Mouse (Mus musculus): ENCODE measurements around the gene Chd1. TPM values are rescaled to one million over a fixed set of nuclear protein-coding genes. Genes with fewer than 3 reads are reported as not detected.
A peak's percentile ranks its signal among the peaks of the same experiment; 100 is the strongest.
"Not testable (repeated sequence)": the region's sequence is repeated elsewhere in the genome, so short reads cannot be mapped to it uniquely, and the experiment has no call there.

The Chd1 gene
- total and polyA plus RNA-seq, 3 experiments, result 1.6 to 20.7 (median 19.9) TPM

DNA sequence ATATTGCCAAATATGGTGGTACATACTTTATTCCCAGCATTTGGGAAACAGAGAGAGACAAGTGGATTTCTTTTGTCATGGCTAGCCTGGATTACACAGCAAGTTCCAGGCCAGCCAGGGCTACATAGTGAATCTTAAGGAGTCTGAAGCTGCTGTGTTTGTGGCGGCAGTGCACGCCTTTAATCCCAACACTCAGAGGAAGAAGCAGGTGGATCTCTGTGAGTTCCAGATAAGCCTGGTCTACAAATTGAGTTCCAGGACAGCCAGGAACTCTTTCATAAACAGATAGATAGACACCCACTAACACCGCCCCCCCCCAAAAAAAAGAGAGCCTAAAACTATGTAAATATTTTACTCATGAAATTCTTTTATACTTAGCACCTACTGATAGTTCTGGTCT is 16.1 kb downstream of the Chd1 start:
- H3K27ac ChIP-seq, result no peak overlapping the region
- no peak for DNase-seq
- no peak overlapping the region for H3K4me3 ChIP-seq
- H3K27me3 ChIP-seq (ENCODE audit: control insufficient read depth, insufficient read depth, low read length), result no peaks in the 10 kb centered on the region
- H3K79me2 ChIP-seq (replicated peaks; ENCODE audit: control insufficient read depth, insufficient read depth, low read length), result peaks cover 12% of the 10 kb centered on the region; the same call in 1 of the 2 replicates
- 85% methylated on average over 3 of the region's 3 CpGs for WGBS
- H3K36me3 ChIP-seq (ENCODE audit: control insufficient read depth, insufficient read depth, low read length), result peaks cover 6% of the 10 kb centered on the region
- TF ChIP-seq EP300 (IDR thresholded peaks at IDR 0.05; ENCODE audit: insufficient read depth, low read depth, low read length) (no peak), CTCF (IDR thresholded peaks at IDR 0.05) (no peak), POLR2A (IDR thresholded peaks at IDR 0.05; ENCODE audit: insufficient read depth, low read depth, low read length) (no peak)
- intact Hi-C loops (cut with DNase I), result no loop called here
- H3K9ac ChIP-seq (ENCODE audit: low read depth, low read length), result no peak overlapping the region
- peaks cover 5% of the 10 kb centered on the region for H3K4me1 ChIP-seq (ENCODE audit: control insufficient read depth, insufficient read depth, low read length)

DNA sequence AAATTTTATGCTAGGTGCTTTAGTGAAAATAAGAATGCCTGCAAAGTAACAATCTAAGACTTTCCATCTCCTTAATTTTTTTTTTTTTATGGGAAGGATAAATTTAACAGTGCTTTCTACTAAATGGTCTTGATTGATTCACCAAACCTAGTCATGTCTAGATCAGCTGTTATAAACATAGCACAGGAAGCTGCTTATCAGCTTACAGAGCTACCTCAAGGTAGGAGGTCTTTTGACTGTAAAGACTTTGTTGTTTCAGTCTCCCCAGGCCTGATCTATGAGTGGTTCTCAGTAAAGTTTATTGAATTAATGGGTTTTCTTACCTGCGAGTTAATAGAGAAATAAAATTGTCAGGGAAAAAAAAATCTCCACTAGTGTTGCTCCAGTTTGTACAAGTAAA is 18.5 kb downstream of the Chd1 start:
- H3K79me2 ChIP-seq (replicated peaks; ENCODE audit: control insufficient read depth, insufficient read depth, low read length), result peaks cover 6% of the 10 kb centered on the region; the same call in 1 of the 2 replicates
- H3K27me3 ChIP-seq (ENCODE audit: control insufficient read depth, insufficient read depth, low read length), result no peaks in the 10 kb centered on the region
- DNase-seq, result no peak
- TF ChIP-seq CTCF (IDR thresholded peaks at IDR 0.05) (no peak), EP300 (IDR thresholded peaks at IDR 0.05; ENCODE audit: insufficient read depth, low read depth, low read length) (no peak)
- no peak overlapping the region for H3K27ac ChIP-seq
- no peak overlapping the region for H3K4me3 ChIP-seq
- H3K36me3 ChIP-seq (ENCODE audit: control insufficient read depth, insufficient read depth, low read length), result peaks cover 2% of the 10 kb centered on the region; the same call in 1 of the 2 replicates
- peaks cover 2% of the 10 kb centered on the region; the same call in 1 of the 2 replicates for H3K4me1 ChIP-seq (ENCODE audit: control insufficient read depth, insufficient read depth, low read length)
- intact Hi-C loops (cut with DNase I), result no loop called here
- H3K9ac ChIP-seq (ENCODE audit: low read depth, low read length), result no peak overlapping the region
- 71% methylated on average over 1 of the region's 1 CpGs for WGBS

DNA sequence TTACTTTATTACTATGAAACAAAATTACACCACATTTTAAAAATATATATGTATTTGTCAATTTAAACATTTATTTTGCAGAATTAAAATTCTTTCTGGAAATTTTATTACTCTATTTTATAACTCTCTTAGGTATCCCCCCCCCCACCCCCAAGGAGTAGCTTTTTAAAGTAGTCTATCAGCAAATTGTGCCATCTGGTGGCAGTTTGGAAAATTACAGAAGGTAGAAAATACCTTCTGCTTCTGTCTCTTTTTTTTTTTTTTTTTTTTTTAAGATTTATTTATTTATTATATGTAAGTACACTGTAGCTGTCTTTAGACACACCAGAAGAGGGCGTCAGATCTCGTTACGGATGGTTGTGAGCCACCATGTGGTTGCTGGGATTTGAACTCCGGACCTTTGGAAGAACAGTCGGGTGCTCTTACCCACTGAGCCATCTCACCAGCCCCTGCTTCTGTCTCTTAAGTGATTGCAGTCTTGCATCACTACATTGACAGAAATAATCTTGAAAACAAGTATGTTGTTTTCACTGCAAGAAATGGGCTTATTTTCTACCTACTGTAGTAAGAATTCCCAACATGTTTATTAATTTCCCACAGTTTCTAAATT is 19.2 kb downstream of the Chd1 start:
- 74% methylated on average over 5 of the region's 5 CpGs for WGBS
- H3K4me3 ChIP-seq; H3K27me3 ChIP-seq (ENCODE audit: control insufficient read depth, insufficient read depth, low read length); H3K27ac ChIP-seq; H3K9ac ChIP-seq (ENCODE audit: low read depth, low read length); DNase-seq; H3K36me3 ChIP-seq (ENCODE audit: control insufficient read depth, insufficient read depth, low read length); H3K79me2 ChIP-seq (replicated peaks; ENCODE audit: control insufficient read depth, insufficient read depth, low read length); H3K4me1 ChIP-seq (ENCODE audit: control insufficient read depth, insufficient read depth, low read length): not testable (repeated sequence)
- intact Hi-C loops (cut with DNase I), result loop anchor here (1.0 kb wide), 1 partner anchor 101 kb away; no protein-coding TSS in a partner anchor
- TF ChIP-seq CTCF (IDR thresholded peaks at IDR 0.05), result peak; percentile 69

DNA sequence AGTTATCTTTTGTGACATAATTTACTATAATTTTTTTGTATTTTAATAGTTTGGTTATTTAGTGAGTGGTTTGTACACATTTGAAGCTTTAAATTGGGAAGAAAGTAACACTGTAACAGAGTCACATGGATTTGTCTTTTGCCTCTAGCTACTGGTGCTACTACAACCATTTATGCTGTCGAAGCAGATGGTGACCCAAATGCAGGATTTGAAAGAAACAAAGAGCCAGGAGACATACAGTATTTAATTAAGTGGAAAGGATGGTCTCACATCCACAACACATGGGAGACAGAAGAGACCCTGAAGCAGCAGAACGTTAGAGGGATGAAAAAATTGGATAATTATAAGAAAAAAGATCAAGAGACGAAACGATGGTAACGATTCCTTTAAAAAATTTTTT is 26.9 kb downstream of the Chd1 start:
- DNase-seq, result no peak
- H3K27ac ChIP-seq, result no peak overlapping the region
- H3K4me3 ChIP-seq, result no peak overlapping the region
- 95% methylated on average over 5 of the region's 5 CpGs for WGBS
- intact Hi-C loops (cut with DNase I), result no loop called here
- 0 out of 2 replicates have a peak, but pooled peaks cover 1% of the 10 kb centered on the region for H3K36me3 ChIP-seq (ENCODE audit: control insufficient read depth, insufficient read depth, low read length)
- no peaks in the 10 kb centered on the region for H3K4me1 ChIP-seq (ENCODE audit: control insufficient read depth, insufficient read depth, low read length)
- no peak for TF ChIP-seq CTCF (IDR thresholded peaks at IDR 0.05)
- TF ChIP-seq POLR2A (IDR thresholded peaks at IDR 0.05; ENCODE audit: insufficient read depth, low read depth, low read length), result no peak
- TF ChIP-seq EP300 (IDR thresholded peaks at IDR 0.05; ENCODE audit: insufficient read depth, low read depth, low read length), result no peak
- no peaks in the 10 kb centered on the region for H3K27me3 ChIP-seq (ENCODE audit: control insufficient read depth, insufficient read depth, low read length)
- H3K9ac ChIP-seq (ENCODE audit: low read depth, low read length), result no peak overlapping the region
- no peaks in the 10 kb centered on the region for H3K79me2 ChIP-seq (replicated peaks; ENCODE audit: control insufficient read depth, insufficient read depth, low read length)

DNA sequence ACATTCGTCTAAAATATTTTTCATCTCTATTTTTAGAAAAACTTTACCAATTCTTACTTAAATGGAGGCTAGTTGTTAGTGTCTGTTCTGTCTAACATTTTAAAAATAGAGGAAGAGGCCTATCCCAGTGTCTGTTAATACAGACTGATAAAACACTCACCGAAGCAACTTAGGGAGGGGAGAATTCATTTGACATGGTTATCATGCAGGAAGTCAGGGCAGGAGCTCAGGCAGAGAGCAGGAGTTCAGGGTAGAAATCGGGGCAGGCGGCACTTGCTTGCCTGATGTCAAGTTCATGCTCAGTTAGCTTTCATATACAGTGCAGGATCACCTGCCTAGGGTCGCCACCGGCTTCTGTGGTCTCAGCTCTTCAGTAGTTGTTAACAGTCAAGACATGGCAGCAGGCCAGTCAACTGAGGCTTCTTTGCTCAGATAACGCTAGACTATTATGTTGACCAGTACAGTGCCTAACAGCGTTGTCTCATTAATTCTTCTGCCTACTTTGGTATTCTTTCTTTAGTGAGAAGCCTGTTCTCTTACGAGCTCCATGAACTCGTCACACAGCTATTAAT is 32.7 kb downstream of the Chd1 start:
- 72% methylated on average over 10 of the region's 10 CpGs for WGBS
- intact Hi-C loops (cut with DNase I), result no loop called here

DNA sequence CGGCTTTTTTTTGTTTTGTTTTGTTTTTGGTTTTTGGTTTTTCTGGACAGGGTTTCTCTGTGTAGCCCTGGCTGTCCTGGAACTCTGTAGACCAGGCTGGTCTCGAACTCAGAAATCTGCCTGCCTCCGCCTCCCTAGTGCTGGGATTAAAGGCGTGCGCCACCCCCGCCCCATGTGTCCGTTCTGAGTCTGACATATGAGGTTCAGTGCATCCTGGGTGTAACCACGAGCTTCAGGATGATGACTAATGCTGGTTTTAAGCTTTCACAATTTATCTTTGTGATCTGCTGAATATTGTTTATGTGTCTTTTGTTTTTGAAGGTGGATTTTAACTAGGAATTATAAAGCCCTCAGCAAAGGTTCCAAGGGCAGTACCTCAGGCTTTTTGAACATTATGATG is 37.1 kb downstream of the Chd1 start:
- Histone ChIP-seq H3K4me3 (no peak overlapping the region), H3K79me2 (replicated peaks; ENCODE audit: control insufficient read depth, insufficient read depth, low read length) (no peaks in the 10 kb centered on the region), H3K27me3 (ENCODE audit: control insufficient read depth, insufficient read depth, low read length) (no peaks in the 10 kb centered on the region), H3K27ac (no peak overlapping the region), H3K36me3 (ENCODE audit: control insufficient read depth, insufficient read depth, low read length) (peaks cover 3% of the 10 kb centered on the region), H3K9ac (ENCODE audit: low read depth, low read length) (no peak overlapping the region), H3K4me1 (ENCODE audit: control insufficient read depth, insufficient read depth, low read length) (no peaks in the 10 kb centered on the region; the same call in 1 of the 2 replicates)
- intact Hi-C loops (cut with DNase I), result no loop called here
- no peak for DNase-seq
- 75% methylated on average over 8 of the region's 8 CpGs for WGBS
- TF ChIP-seq CTCF (IDR thresholded peaks at IDR 0.05) (no peak), EP300 (IDR thresholded peaks at IDR 0.05; ENCODE audit: insufficient read depth, low read depth, low read length) (no peak), POLR2A (IDR thresholded peaks at IDR 0.05; ENCODE audit: insufficient read depth, low read depth, low read length) (no peak)

More for the DNA sequence above, 32.7 kb downstream of the Chd1 start:
- no peaks in the 10 kb centered on the region for H3K27me3 ChIP-seq (ENCODE audit: control insufficient read depth, insufficient read depth, low read length)
- no peaks in the 10 kb centered on the region for H3K4me1 ChIP-seq (ENCODE audit: control insufficient read depth, insufficient read depth, low read length)
- peaks cover under 1% of the 10 kb centered on the region for H3K36me3 ChIP-seq (ENCODE audit: control insufficient read depth, insufficient read depth, low read length)
- H3K9ac ChIP-seq (ENCODE audit: low read depth, low read length), result no peak overlapping the region
- TF ChIP-seq EP300 (IDR thresholded peaks at IDR 0.05; ENCODE audit: insufficient read depth, low read depth, low read length) (no peak), POLR2A (IDR thresholded peaks at IDR 0.05; ENCODE audit: insufficient read depth, low read depth, low read length) (no peak), CTCF (IDR thresholded peaks at IDR 0.05) (no peak)
- no peaks in the 10 kb centered on the region for H3K79me2 ChIP-seq (replicated peaks; ENCODE audit: control insufficient read depth, insufficient read depth, low read length)
- H3K4me3 ChIP-seq, result no peak overlapping the region
- H3K27ac ChIP-seq, result no peak overlapping the region
- DNase-seq, result no peak
